Mouse (Mus musculus) embryo, embryonic 9.5 days (tissue): ENCODE data around the gene Wdr25.
"Not testable (repeated sequence)": the region's sequence is repeated elsewhere in the genome, so short reads cannot be mapped to it uniquely, and the experiment has no call there.

Experiments
- DNase-seq: peaks from one replicate; pipeline ENCODE4 v3.0.0-alpha.2; 2017; ENCODE audit errors: extremely low spot score

Wdr25 gene

GRCm38 (mm10) chr12:108892989-108893714 lies at the start of gene Wdr25:
TSS of gene Wdr25 (plus strand) at chr12:108893631.
- no peak for DNase-seq

DNA sequence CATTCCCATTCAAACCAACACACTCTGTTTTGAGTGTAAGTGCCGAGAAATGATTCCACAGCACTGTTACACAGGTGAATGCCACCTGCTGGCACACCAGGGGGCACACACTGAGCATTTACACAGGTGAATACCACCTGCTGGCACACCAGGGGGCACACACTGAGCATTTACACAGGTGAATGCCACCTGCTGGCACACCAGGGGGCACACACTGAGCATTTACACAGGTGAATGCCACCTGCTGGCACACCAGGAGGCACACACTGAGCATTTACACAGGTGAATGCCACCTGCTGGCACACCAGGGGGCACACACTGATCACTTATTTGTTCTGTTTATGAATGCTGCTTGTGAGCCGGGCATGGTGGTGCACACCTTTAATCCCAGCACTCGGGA lies 45.4 kb upstream of the Wdr25 start:
- DNase-seq = not testable (repeated sequence)

GRCm38 (mm10) chr12:108849488-108850022 lies 43.9 kb upstream of the Wdr25 start:
- DNase-seq = no peak

- no peak for DNase-seq
These were observed 43.3 kb upstream of the Wdr25 start for GRCm38 (mm10) chr12:108850129-108850528.

DNA sequence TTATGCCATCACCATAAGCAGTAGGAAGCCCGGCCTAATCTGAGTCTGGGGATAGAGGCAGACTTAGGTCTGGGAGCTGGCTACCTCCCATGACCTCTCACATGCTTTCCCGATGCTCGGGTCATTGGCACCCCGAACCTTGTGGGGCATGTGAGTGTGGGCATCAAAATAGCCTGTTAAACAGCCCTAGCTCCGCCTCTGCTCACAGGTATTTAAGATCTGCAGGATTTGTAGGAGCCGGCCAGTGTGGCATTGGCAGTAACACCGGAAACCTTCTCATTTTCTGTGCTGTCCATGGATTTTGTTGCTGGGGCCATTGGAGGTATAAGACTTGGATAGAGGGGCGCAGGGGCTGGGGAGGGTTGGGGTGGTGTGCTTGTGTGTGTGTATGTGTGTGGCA lies 42.5 kb upstream of the Wdr25 start:
- no peak for DNase-seq

DNA sequence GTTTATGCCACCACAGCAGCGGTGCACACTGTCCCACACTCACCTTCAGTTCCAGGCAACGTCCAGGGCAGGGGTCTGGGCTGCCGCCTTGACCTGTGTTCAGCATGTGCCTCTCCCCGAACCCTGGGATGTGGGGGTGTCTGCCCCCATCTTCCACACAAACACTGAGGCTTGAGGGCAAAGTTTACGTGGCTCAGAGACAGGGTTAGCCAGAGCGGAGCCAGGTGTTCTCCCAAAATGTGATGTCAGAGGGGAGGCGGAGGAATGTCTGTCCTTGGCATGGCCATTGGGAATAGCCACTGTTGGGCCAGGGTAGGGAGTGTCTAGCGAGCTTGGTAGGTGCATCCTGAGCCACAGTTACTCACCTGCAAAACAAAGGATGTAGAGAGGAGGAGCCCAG lies 40.6 kb upstream of the Wdr25 start:
- DNase-seq = no peak

DNA sequence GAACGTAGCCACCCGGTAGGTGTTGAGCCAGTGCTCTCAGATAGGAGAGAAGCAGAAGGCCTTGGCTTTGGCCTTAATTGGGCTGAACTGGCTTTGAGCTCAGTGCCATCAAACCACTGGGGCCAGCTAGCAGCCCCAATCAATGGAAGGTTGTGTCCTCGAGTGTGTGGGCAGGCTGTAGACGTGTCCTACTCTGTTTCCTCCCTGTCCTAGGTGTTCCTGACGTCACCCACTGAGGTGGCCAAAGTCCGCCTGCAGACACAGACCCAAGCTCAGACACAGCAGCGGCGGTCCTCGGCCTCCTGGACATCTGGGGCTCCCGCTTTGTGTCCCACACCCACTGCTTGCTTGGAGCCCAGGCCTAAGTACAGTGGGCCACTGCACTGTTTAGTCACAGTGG lies 38.4 kb upstream of the Wdr25 start:
- no peak for DNase-seq

DNA sequence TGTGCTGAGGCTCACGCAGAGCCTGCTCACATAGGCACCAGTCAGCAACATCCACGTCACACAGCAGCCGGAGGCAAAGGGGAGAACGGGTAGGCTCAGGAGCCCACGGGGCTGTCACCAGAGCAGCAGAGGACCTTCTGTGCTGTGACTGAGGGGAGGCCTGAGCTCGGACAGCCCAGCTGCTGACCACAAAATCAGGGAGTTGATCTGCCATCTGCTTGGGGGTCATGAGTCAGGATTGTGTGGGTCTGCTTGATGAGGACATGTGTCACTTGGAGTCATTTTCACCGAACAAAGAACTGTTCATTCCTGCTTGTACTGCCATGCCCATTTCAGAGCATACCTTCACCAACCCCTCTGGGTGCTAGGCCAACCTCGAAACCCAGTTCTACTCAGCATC lies 37.2 kb upstream of the Wdr25 start:
- no peak for DNase-seq

DNA sequence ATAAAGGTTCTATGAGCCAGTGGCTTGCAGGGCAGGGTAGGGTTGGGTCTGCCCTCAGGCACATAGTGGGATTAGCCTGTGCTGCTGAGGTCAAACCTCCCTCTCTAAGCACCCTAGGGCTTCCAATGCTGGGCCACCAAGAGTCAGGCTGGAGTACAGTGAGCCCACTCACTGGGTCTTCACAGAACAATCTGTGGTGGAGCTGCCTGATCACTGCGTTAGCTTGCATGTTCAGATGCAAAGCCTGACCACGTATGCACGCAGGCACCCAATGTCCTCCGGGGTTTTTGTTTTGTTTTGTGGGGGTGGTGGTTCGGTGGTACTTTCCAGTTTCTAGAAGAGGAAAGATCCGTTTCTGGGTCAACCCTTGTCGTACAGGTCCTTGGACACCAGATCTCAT lies 36.3 kb upstream of the Wdr25 start:
- no peak for DNase-seq

DNA sequence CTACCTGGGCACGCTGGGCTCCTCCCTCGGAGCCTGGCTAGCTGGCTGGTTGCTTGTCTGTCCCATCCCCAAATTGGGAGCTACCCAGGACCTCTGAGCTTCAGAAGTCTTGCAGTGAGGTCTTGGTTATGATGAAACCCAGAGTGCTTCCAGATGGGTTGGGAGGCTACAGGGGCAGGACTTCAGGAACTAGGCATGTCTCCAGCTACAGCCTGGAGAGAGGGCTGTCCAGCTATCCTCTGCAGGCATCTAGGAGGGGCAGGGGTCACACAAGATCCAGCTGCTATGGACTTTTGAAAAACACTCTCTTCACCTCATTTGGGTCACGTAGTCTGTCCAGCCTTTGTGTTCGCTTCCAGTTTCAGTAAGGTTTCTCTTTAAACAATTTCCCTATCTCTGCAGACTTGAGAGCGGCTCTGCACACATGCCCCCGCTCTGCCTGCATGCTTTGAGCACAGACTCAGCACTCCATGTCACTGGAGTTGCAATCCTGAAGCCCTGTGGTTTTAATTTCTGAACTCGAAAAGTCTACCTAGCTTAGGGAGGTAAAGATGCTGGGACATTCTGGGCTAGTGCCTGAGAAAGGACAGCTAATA lies 35.7 kb upstream of the Wdr25 start:
- DNase-seq = no peak

DNA sequence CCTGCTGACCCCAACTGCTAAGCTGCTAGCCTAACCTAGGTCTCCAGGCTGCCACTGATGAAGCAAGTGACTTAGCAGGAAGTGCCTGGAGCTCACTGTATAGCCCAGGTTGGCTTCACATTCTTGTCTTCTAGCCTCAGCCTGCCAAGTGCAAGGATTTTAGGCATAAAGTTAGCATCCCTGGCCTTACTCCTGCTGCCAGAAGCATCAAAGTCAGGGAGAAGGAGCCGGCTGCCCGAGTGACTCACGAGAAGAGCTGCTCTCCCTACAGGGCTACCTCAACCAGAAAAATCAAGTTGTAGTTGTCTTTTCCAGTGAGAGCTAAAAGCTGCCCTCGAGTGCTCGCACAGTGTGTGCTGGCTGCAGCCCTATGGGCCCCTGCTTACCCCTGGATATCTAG lies 34.9 kb upstream of the Wdr25 start:
- no peak for DNase-seq

- DNase-seq = no peak
These were observed 28.4 kb upstream of the Wdr25 start for GRCm38 (mm10) chr12:108865007-108865494.

- no peak for DNase-seq
These were observed 23.9 kb upstream of the Wdr25 start for GRCm38 (mm10) chr12:108869575-108869974.

- no peak for DNase-seq
These were observed 20.3 kb upstream of the Wdr25 start for GRCm38 (mm10) chr12:108873122-108873521.

DNA sequence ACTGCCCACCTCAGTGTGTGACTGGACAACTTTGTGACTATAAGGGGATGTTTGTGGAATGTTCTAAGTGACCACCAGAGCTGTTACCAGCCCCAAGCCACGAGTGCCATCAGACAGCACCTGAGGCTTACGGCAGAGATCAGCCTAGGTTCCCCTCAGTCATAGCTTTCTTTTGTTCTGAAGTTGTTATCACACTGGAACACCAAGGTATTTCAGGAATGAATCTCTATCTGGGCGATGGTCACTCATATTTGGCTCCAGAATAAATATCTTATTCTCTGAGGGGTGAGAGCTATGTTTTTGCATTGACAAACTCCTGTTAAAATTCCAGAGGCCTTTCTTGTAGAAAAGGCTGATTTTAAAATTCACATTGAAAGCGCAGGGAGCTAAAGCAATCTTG lies 14.3 kb upstream of the Wdr25 start:
- no peak for DNase-seq

DNA sequence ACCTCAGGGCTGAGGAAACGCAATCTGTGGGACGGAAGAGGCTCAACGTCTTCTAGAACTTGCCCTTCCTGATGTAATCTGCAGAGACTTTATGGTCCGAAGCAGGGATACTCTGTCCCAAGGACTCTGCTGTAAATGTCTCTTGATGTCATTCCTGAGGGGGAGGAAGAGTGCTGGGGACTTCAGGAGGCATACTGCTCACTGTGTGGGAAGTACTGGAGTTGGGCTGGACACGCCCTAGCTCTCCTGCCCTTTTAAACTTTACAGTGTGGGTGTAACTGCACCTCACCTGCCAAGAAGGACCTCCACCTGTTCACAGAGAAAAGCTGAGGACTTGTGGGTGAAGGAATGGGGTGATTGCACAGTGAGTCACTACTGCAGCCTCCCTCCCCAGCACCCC lies 12.8 kb upstream of the Wdr25 start:
- no peak for DNase-seq

- no peak for DNase-seq
These were observed 12.2 kb upstream of the Wdr25 start for GRCm38 (mm10) chr12:108881192-108881591.

GRCm38 (mm10) chr12:108882776-108883175 lies 10.7 kb upstream of the Wdr25 start:
- DNase-seq = no peak

DNA sequence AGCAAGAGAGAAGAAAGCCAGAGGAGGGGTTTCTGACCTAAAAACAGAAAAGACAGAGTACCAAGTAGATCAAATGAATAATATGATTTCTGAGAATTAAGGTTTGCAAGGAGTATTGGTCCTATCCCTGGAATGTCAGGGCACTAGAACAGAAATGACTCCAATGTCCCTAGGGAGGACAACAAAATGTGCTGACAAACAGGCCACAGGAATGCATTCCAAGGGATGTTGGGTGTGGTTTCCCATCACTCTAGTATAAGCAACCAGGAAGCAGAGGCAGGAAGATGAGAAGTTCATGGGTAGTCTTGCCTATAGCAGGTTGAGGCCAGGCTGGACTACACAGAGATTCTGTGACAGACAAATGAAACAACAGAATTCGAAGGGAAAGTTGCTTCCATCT lies 7.5 kb upstream of the Wdr25 start:
- DNase-seq = no peak

DNA sequence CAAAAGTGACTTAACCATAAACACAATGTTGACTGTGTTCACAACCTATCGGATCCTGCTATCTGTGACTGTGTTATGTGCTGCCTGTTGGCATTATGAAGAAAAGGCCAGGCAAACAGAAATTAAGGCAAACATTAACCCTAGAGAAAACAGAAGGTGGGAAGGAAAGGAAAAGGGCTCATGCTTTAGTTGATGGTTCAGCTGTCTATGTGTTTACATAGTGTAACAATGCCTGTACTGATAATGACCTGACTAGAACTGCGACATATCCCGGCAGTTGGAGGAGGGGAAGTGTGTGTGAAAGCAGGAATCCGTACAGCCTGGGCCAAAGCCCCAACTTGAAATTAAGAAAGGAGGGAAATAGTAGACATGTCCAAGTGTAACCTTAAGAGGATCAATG lies 6.4 kb upstream of the Wdr25 start:
- DNase-seq = no peak

DNA sequence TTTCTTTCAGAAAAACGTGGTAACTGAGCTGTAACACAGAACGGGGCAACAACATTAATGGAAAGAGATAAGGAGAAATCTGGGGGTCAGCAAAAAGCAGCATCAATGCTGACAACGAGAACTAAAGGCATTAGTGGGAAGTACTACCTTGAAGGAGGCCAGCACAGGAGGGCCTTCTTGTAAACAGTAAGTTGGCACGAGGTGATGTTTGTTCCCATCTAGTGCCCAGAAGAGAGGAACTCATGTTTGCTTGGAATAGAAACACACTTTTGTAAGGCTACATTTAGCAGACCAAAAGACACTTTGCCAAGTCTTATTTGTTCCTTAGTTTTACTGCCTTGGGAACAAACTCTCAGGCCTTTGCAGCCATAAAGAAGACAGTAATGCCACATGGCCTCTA lies 4.8 kb upstream of the Wdr25 start:
- no peak for DNase-seq

GRCm38 (mm10) chr12:108893715-108894431 lies 442 bp downstream of the Wdr25 start, which contains the start of gene Wars:
TSS of gene Wars (minus strand) at chr12:108894174.
- peak; percentile 97 for DNase-seq

DNA sequence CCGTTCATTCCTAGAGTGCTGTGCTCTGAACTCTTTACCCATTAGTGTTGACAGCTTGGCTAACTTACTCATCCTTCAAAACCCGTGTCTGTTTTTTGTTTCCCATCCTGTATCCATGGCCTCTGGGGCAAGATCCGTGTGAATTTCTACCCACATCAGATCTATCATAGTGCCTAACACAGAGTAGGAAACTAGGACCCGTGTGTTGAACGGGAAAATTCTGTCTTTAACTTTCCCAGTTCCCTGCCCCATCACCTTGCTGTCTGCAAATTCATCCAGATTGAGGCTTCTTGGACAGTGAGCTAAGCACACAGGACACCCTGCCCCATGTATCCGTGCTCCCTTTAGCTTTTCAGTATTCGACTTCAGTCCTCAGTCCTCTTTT lies 993 bp downstream of the Wdr25 start:
- DNase-seq = no peak
